Mouse (Mus musculus) hindbrain, embryonic 13.5 days (tissue): Measurements from ENCODE around the gene Gdf9. TPM values are rescaled to one million over a fixed set of nuclear protein-coding genes. Genes with fewer than 3 reads are reported as not detected.

Experiments
- ATAC-seq: fragments of 200-750 bp; cut with Nextera tagmentation; 2 replicates; pipeline ENCODE4 v1.8.0; 2017; ENCODE audit warnings: moderate TSS enrichment; ENCODE audit not compliant: low FRiP score
- H3K27ac ChIP-seq: fragments of 300-500 bp; sonication (generic); 2 replicates; pipeline ENCODE4 v1.5.1; 2015; ENCODE audit warnings: inconsistent platforms, mild to moderate bottlenecking, moderate library complexity
- H3K27me3 ChIP-seq: fragments of 300-500 bp; sonication (generic); 2 replicates; pipeline ENCODE4 v1.6.1; 2015; ENCODE audit warnings: mild to moderate bottlenecking, inconsistent platforms
- H3K36me3 ChIP-seq: fragments of 300-500 bp; sonication (generic); 2 replicates; pipeline ENCODE4 v1.6.1; 2015; ENCODE audit warnings: mild to moderate bottlenecking, inconsistent platforms
- H3K4me1 ChIP-seq: fragments of 300-500 bp; sonication (generic); replicated peaks from 2 replicates; pipeline ENCODE4 v1.6.1; 2015; ENCODE audit warnings: inconsistent platforms
- H3K4me2 ChIP-seq: fragments of 300-500 bp; sonication (generic); 2 replicates; pipeline ENCODE4 v1.6.1; 2015; ENCODE audit warnings: inconsistent platforms, mild to moderate bottlenecking, moderate library complexity
- H3K4me3 ChIP-seq: fragments of 300-500 bp; sonication (generic); 2 replicates; pipeline ENCODE4 v1.5.1; 2015; ENCODE audit warnings: mild to moderate bottlenecking, inconsistent platforms
- H3K9ac ChIP-seq: fragments of 300-500 bp; sonication (generic); 2 replicates; pipeline ENCODE4 v1.6.1; 2015; ENCODE audit warnings: mild to moderate bottlenecking, inconsistent platforms
- H3K9me3 ChIP-seq: fragments of 300-500 bp; sonication (generic); 2 replicates; pipeline ENCODE4 v1.6.1; 2016; ENCODE audit warnings: inconsistent platforms
- WGBS: fragments of 180-500 bp; shearing (Covaris S2); methylation state at CpG from one replicate; pipeline ENCODE4 v1.1.7; 2015; 5-methylcytosine and 5-hydroxymethylcytosine counted together
- polyA plus RNA-seq: library from polyadenylated mRNA; unstranded; fragments of >200 nt; fragmentation: Nextera tagmentation; extraction: Ambion mirVana; gene quantifications from 2 replicates; pipeline ENCODE4 v1.2.1, GENCODE M21; 2015

Gene Gdf9
- polyA plus RNA-seq, 1 experiment from 2014 or later = 3.1 TPM

DNA sequence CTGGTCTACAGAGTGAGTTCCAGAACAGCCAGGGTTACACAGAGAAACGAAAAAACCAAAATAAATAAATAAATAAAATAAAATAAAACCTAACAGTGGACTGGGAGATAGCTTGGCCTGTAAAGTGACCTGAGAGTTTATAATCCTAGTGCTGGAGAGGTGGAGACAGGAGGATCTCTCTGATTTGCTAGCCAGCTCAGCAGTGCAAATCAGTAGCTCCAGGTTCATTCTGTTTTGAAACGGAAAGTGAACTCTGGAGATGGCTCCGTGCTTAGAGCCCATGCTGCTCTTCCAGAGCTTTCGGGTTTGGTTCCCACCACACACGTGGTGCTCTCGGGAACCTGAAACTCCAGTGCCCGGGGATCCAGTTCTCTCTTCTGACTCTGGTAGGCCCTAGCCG is 17.2 kb downstream of the Gdf9 start:
- H3K4me3 ChIP-seq = no peak overlapping the region
- no peak overlapping the region for H3K4me2 ChIP-seq
- no peaks in the 10 kb centered on the region for H3K4me1 ChIP-seq
- no peaks in the 10 kb centered on the region for H3K9me3 ChIP-seq
- WGBS = 87% methylated on average over 8 of the region's 8 CpGs
- H3K36me3 ChIP-seq = no peaks in the 10 kb centered on the region
- no peak overlapping the region for H3K9ac ChIP-seq
- H3K27ac ChIP-seq = no peak overlapping the region
- ATAC-seq = no peak
- peaks cover 11% of the 10 kb centered on the region for H3K27me3 ChIP-seq

DNA sequence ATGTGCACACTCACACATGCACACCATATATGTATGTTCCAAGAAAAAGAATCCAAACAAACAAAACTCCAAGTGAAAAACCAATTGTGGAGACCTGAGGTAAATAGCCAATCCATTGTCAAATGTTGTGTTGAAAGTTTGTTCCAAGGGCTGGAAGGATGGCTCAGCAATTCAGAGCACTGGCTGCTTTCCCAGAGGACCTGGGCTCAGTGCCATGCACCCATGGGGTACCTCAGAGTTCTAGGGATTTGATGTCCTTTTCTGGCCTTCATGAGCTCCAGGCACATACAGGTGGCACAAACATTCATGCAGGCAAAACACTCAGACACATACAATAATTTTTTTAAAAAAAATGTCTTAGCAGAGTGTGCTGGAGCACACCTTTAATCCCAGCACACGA is 17.7 kb downstream of the Gdf9 start:
- H3K27me3 ChIP-seq = peaks cover 11% of the 10 kb centered on the region
- H3K9ac ChIP-seq = no peak overlapping the region
- no peak overlapping the region for H3K4me2 ChIP-seq
- no peaks in the 10 kb centered on the region for H3K9me3 ChIP-seq
- no peak for ATAC-seq
- H3K4me1 ChIP-seq = no peaks in the 10 kb centered on the region
- H3K27ac ChIP-seq = no peak overlapping the region
- no peak overlapping the region for H3K4me3 ChIP-seq
- 97% methylated on average over 1 of the region's 1 CpGs for WGBS
- H3K36me3 ChIP-seq = no peaks in the 10 kb centered on the region

- 67% methylated on average over 15 of the region's 15 CpGs for WGBS
- Histone ChIP-seq H3K9ac (no peak overlapping the region), H3K36me3 (no peaks in the 10 kb centered on the region), H3K4me2 (no peak overlapping the region), H3K27ac (no peak overlapping the region), H3K4me3 (no peak overlapping the region), H3K9me3 (no peaks in the 10 kb centered on the region), H3K27me3 (peaks cover 24% of the 10 kb centered on the region), H3K4me1 (no peaks in the 10 kb centered on the region)
- no peak for ATAC-seq
These were observed 19.4 kb downstream of the Gdf9 start for GRCm38 (mm10) chr11:53450070-53450705.

DNA sequence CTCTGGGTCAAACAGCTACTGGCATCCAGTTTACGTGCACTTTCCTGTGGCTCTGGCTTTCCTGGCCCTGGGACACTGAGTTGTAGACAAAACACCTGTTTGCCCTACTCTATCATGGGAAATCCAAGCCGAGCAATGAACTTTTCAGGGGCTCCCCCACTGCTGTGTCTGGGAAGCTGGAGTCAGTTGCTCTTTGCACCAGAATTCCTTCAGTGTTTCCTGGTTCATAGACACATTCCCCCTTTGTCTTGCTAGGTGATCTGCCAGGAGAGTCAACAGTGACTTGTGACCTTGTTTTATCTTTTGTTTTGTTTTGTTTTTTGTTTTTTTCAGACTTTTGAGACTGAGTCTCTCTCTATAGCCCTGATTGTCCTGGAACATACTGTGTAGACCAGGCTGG is 20.5 kb downstream of the Gdf9 start:
- no peak overlapping the region for H3K4me3 ChIP-seq
- 81% methylated on average over 2 of the region's 2 CpGs for WGBS
- H3K9ac ChIP-seq = no peak overlapping the region
- no peak overlapping the region for H3K27ac ChIP-seq
- H3K27me3 ChIP-seq = peaks cover 32% of the 10 kb centered on the region
- no peaks in the 10 kb centered on the region for H3K36me3 ChIP-seq
- no peak for ATAC-seq
- no peaks in the 10 kb centered on the region for H3K9me3 ChIP-seq
- H3K4me2 ChIP-seq = no peak overlapping the region
- peaks cover under 1% of the 10 kb centered on the region; the same call in 1 of the 2 replicates for H3K4me1 ChIP-seq

- H3K27ac ChIP-seq = no peak overlapping the region
- no peak overlapping the region for H3K4me3 ChIP-seq
- H3K4me2 ChIP-seq = no peak overlapping the region
- H3K9ac ChIP-seq = no peak overlapping the region
- WGBS = 94% methylated on average over 9 of the region's 9 CpGs
- no peaks in the 10 kb centered on the region for H3K9me3 ChIP-seq
- no peaks in the 10 kb centered on the region for H3K36me3 ChIP-seq
- peaks cover 43% of the 10 kb centered on the region for H3K27me3 ChIP-seq
- H3K4me1 ChIP-seq = peaks cover 11% of the 10 kb centered on the region
- no peak for ATAC-seq
These were observed 21.6 kb downstream of the Gdf9 start for GRCm38 (mm10) chr11:53452396-53452795.

GRCm38 (mm10) chr11:53453031-53453430 is 22.2 kb downstream of the Gdf9 start:
- Histone ChIP-seq H3K4me3 (no peak overlapping the region), H3K4me1 (peaks cover 13% of the 10 kb centered on the region), H3K27me3 (peaks cover 49% of the 10 kb centered on the region), H3K36me3 (no peaks in the 10 kb centered on the region), H3K9me3 (no peaks in the 10 kb centered on the region), H3K4me2 (no peak overlapping the region), H3K27ac (no peak overlapping the region), H3K9ac (no peak overlapping the region)
- WGBS = 90% methylated on average over 5 of the region's 5 CpGs
- ATAC-seq = no peak

GRCm38 (mm10) chr11:53456474-53457371 is 25.9 kb downstream of the Gdf9 start, which contains the start of the genes Gm10447 and Shroom1:
Gm10447 (minus strand) TSS chr11:53457110.
Shroom1 (plus strand) TSS chr11:53457205.
- 5% methylated on average over 42 of the region's 42 CpGs for WGBS
- Histone ChIP-seq H3K36me3 (no peaks in the 10 kb centered on the region), H3K4me2 (peak within 1 kb of the TSS; percentile 69), H3K27me3 (peaks cover 76% of the 10 kb centered on the region), H3K9ac (peak within 1 kb of the TSS; percentile 66), H3K4me1 (peaks cover 13% of the 10 kb centered on the region), H3K9me3 (no peaks in the 10 kb centered on the region), H3K27ac (no peak within 1 kb of the TSS), H3K4me3 (peak within 1 kb of the TSS; percentile 44)
- ATAC-seq = peak; percentile 57; the same call in 1 of the 2 replicates

GRCm38 (mm10) chr11:53457372-53457954 is 26.6 kb downstream of the Gdf9 start:
- Histone ChIP-seq H3K4me2 (peak overlapping the region; percentile 69), H3K27ac (no peak overlapping the region), H3K9me3 (no peaks in the 10 kb centered on the region), H3K27me3 (peaks cover 84% of the 10 kb centered on the region), H3K36me3 (no peaks in the 10 kb centered on the region), H3K4me3 (peak overlapping the region; percentile 44), H3K4me1 (peaks cover 13% of the 10 kb centered on the region), H3K9ac (peak overlapping the region; percentile 66)
- 0 out of 2 replicates have a peak, but pooled peaks have one; percentile 24 for ATAC-seq
- 7% methylated on average over 29 of the region's 29 CpGs for WGBS

- Histone ChIP-seq H3K9ac (no peak overlapping the region), H3K27me3 (peaks cover 97% of the 10 kb centered on the region), H3K4me1 (peaks cover 24% of the 10 kb centered on the region), H3K27ac (no peak overlapping the region), H3K9me3 (no peaks in the 10 kb centered on the region), H3K4me3 (no peak overlapping the region), H3K4me2 (no peak overlapping the region), H3K36me3 (no peaks in the 10 kb centered on the region)
- ATAC-seq = no peak
- 72% methylated on average over 3 of the region's 3 CpGs for WGBS
These were observed 28.2 kb downstream of the Gdf9 start for GRCm38 (mm10) chr11:53458996-53459395.

- WGBS = 87% methylated on average over 3 of the region's 3 CpGs
- Histone ChIP-seq H3K4me1 (peaks cover 25% of the 10 kb centered on the region), H3K27ac (no peak overlapping the region), H3K9me3 (no peaks in the 10 kb centered on the region), H3K9ac (no peak overlapping the region), H3K27me3 (peaks cover 99% of the 10 kb centered on the region), H3K4me3 (no peak overlapping the region), H3K36me3 (no peaks in the 10 kb centered on the region), H3K4me2 (no peak overlapping the region)
- ATAC-seq = no peak
These were observed 29.4 kb downstream of the Gdf9 start for GRCm38 (mm10) chr11:53460192-53460591.

GRCm38 (mm10) chr11:53461727-53462126 is 30.9 kb downstream of the Gdf9 start:
- 0 out of 2 replicates have a peak overlapping the region, but pooled peaks have one; percentile 19 for H3K9ac ChIP-seq
- no peak overlapping the region for H3K4me3 ChIP-seq
- H3K27ac ChIP-seq = no peak overlapping the region
- 21% methylated on average over 5 of the region's 5 CpGs for WGBS
- no peaks in the 10 kb centered on the region for H3K36me3 ChIP-seq
- ATAC-seq = no peak
- H3K27me3 ChIP-seq = peaks cover 99% of the 10 kb centered on the region
- no peaks in the 10 kb centered on the region for H3K9me3 ChIP-seq
- H3K4me1 ChIP-seq = peaks cover 30% of the 10 kb centered on the region
- H3K4me2 ChIP-seq = no peak overlapping the region
